Mouse (Mus musculus) midbrain, postnatal 0 days (tissue): Measurements from ENCODE around the gene Arid1b. TPM values are rescaled to one million over a fixed set of nuclear protein-coding genes. Genes with fewer than 3 reads are reported as not detected.

Experiments used
- ATAC-seq: fragments of 200-750 bp; cut with Nextera tagmentation; 2 replicates; pipeline ENCODE4 v1.8.0; 2017; ENCODE audit warnings: moderate number of reproducible peaks, mild to moderate bottlenecking, moderate TSS enrichment, moderate library complexity; ENCODE audit not compliant: low FRiP score
- DNase-seq: peaks from one replicate; pipeline ENCODE4 v3.0.0-alpha.2; 2015; ENCODE audit warnings: low spot score
- H3K27ac ChIP-seq: fragments of 300-500 bp; sonication (generic); 2 replicates; pipeline ENCODE4 v1.5.1; 2014; ENCODE audit warnings: low read depth, mild to moderate bottlenecking, low read length, mixed read lengths
- H3K27me3 ChIP-seq: fragments of 300-500 bp; sonication (generic); 2 replicates; pipeline ENCODE4 v1.6.1; 2014; ENCODE audit warnings: low read length, control low read depth, mixed read lengths; ENCODE audit not compliant: insufficient read depth
- H3K36me3 ChIP-seq: fragments of 300-500 bp; sonication (generic); 2 replicates; pipeline ENCODE4 v1.6.1; 2014; ENCODE audit warnings: low read length, control low read depth, mixed read lengths; ENCODE audit not compliant: insufficient read depth
- H3K4me1 ChIP-seq: fragments of 300-500 bp; sonication (generic); 2 replicates; pipeline ENCODE4 v1.6.1; 2014; ENCODE audit warnings: mild to moderate bottlenecking, control low read depth, antibody characterized with exemption, low read length, mixed read lengths; ENCODE audit not compliant: insufficient read depth
- H3K4me2 ChIP-seq: fragments of 300-500 bp; sonication (generic); 2 replicates; pipeline ENCODE4 v1.6.1; 2014; ENCODE audit warnings: low read depth, mild to moderate bottlenecking, low read length, mixed read lengths; ENCODE audit not compliant: poor library complexity, severe bottlenecking
- H3K4me3 ChIP-seq: fragments of 300-500 bp; sonication (generic); 2 replicates; pipeline ENCODE4 v1.5.1; 2014; ENCODE audit warnings: low read depth, mild to moderate bottlenecking, low read length, moderate library complexity
- H3K9ac ChIP-seq: fragments of 300-500 bp; sonication (generic); replicated peaks from 2 replicates; pipeline ENCODE4 v1.6.1; 2014; ENCODE audit warnings: mild to moderate bottlenecking, low read length, moderate library complexity, mixed read lengths; ENCODE audit not compliant: poor library complexity, severe bottlenecking
- H3K9me3 ChIP-seq: fragments of 300-500 bp; sonication (generic); 2 replicates; pipeline ENCODE4 v1.6.1; 2016; ENCODE audit warnings: low read length, control low read depth
- CTCF ChIP-seq: IDR thresholded peaks from 2 replicates; pipeline ENCODE4 v1.5.1; 2016; ENCODE audit warnings: antibody characterized with exemption, mild to moderate bottlenecking
- WGBS: fragments of 180-500 bp; shearing (Covaris S2); extraction: QIAGEN DNeasy Blood & Tissue Kit; methylation state at CpG from one replicate; pipeline ENCODE4 v1.1.7; 2014; 5-methylcytosine and 5-hydroxymethylcytosine counted together
- polyA plus RNA-seq: library from polyadenylated mRNA; unstranded; fragments of >200 nt; fragmentation: Nextera tagmentation; extraction: Ambion mirVana; gene quantifications from 2 replicates; pipeline ENCODE4 v1.2.1, GENCODE M21; 2015
- total RNA-seq: library from RNA; depleted of rRNA; stranded (reverse); fragments of >200 nt; gene quantifications from 2 replicates; pipeline ENCODE4 v1.2.3, GENCODE M21; 2014

Arid1b gene
- total and polyA plus RNA-seq, 2 experiments from 2014 or later = 11.9 to 73.3 TPM

GRCm38 (mm10) chr17:5026578-5026977 lies 32.4 kb downstream of the Arid1b start:
- no peak overlapping the region for H3K4me3 ChIP-seq
- TF ChIP-seq CTCF = no peak; the same call in 1 of the 2 replicates
- WGBS = 60% methylated on average over 2 of the region's 2 CpGs

GRCm38 (mm10) chr17:5029148-5029547 lies 35.0 kb downstream of the Arid1b start:
- no peak for DNase-seq
- Histone ChIP-seq H3K9ac (no peak overlapping the region), H3K27me3 (no peaks in the 10 kb centered on the region), H3K9me3 (no peaks in the 10 kb centered on the region), H3K27ac (no peak overlapping the region), H3K4me2 (no peak overlapping the region), H3K4me3 (no peak overlapping the region), H3K4me1 (no peaks in the 10 kb centered on the region), H3K36me3 (no peaks in the 10 kb centered on the region)
- 89% methylated on average over 4 of the region's 4 CpGs for WGBS
- no peak for ATAC-seq
- no peak for TF ChIP-seq CTCF

More at GRCm38 (mm10) chr17:5026578-5026977, 32.4 kb downstream of the Arid1b start:
- Histone ChIP-seq H3K4me2 (no peak overlapping the region), H3K27me3 (no peaks in the 10 kb centered on the region), H3K9me3 (no peaks in the 10 kb centered on the region), H3K9ac (no peak overlapping the region), H3K36me3 (no peaks in the 10 kb centered on the region), H3K27ac (no peak overlapping the region), H3K4me1 (no peaks in the 10 kb centered on the region)
- DNase-seq = no peak
- ATAC-seq = no peak

DNA sequence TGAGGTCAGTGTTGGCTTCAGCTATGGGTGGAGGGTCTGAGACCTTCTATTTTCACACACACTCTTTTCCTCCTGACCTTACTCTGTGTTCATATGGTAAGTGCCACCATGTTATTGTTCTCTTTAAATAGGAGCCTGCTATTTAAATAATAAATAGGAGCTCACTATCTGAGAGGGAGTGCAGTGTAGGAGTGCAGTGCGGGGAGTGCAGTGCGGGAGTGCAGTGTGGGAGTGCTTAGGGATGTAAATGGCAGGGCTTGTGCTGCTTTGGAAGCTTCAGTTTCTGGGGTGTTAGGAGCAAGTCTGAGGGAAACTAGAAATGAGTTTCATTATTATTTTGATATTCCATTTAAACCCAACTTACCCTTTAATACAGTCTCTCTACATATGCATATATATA lies 36.2 kb downstream of the Arid1b start:
- Histone ChIP-seq H3K9ac (no peak overlapping the region), H3K4me3 (no peak overlapping the region), H3K27me3 (no peaks in the 10 kb centered on the region), H3K27ac (no peak overlapping the region), H3K4me1 (no peaks in the 10 kb centered on the region), H3K4me2 (no peak overlapping the region), H3K36me3 (no peaks in the 10 kb centered on the region), H3K9me3 (no peaks in the 10 kb centered on the region)
- TF ChIP-seq CTCF = no peak
- ATAC-seq = no peak
- DNase-seq = no peak
- WGBS = 64% methylated on average over 2 of the region's 2 CpGs

GRCm38 (mm10) chr17:5033346-5033745 lies 39.2 kb downstream of the Arid1b start:
- TF ChIP-seq CTCF = no peak
- no peak overlapping the region for H3K4me3 ChIP-seq
- no peak overlapping the region for H3K4me2 ChIP-seq
- 76% methylated on average over 3 of the region's 3 CpGs for WGBS
- H3K27me3 ChIP-seq = no peaks in the 10 kb centered on the region
- no peak overlapping the region for H3K27ac ChIP-seq
- no peak overlapping the region for H3K9ac ChIP-seq
- no peak for DNase-seq
- ATAC-seq = no peak
- no peaks in the 10 kb centered on the region for H3K4me1 ChIP-seq
- H3K36me3 ChIP-seq = no peaks in the 10 kb centered on the region
- no peaks in the 10 kb centered on the region for H3K9me3 ChIP-seq

GRCm38 (mm10) chr17:5034201-5034600 lies 40.1 kb downstream of the Arid1b start:
- no peak for TF ChIP-seq CTCF
- Histone ChIP-seq H3K9ac (no peak overlapping the region), H3K4me1 (no peaks in the 10 kb centered on the region), H3K9me3 (no peaks in the 10 kb centered on the region), H3K4me2 (no peak overlapping the region), H3K36me3 (no peaks in the 10 kb centered on the region), H3K27ac (no peak overlapping the region), H3K27me3 (no peaks in the 10 kb centered on the region), H3K4me3 (no peak overlapping the region)
- DNase-seq (no peak), ATAC-seq (no peak)
- WGBS = 90% methylated on average over 3 of the region's 3 CpGs

DNA sequence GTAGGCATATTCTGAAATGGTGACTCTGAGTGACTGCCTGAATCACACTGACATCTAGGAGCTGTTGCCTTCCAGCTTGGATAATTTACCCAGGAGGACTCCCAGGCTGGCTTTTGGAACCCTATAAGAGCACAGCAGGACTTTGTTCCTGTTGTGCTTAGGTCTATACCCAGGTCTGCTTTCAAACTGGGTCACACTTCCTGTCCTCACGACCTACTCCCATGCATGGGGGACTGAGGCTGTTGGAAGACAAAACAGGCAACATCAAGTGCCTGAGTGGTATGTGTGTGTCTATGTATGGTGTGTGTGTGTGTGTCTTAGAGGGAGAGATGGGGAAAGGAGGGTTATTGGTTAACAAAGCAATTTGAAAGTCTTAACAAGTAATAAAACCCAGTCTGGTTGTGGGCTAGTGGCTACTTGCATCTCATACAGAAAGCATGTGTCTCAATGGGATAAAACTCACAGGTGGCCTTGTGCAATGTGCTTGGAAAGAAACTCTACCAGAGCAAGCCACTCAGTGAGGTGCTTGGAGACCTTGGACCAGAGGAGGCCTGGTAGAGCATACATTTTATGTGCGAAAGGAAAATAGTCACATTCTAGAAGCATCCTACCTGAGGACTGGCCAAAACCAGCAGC lies 42.2 kb downstream of the Arid1b start:
- TF ChIP-seq CTCF = no peak
- Histone ChIP-seq H3K4me1 (no peaks in the 10 kb centered on the region), H3K27ac (no peak overlapping the region), H3K4me3 (no peak overlapping the region), H3K9ac (no peak overlapping the region), H3K36me3 (no peaks in the 10 kb centered on the region), H3K9me3 (no peaks in the 10 kb centered on the region), H3K27me3 (no peaks in the 10 kb centered on the region), H3K4me2 (no peak overlapping the region)
- ATAC-seq (no peak), DNase-seq (no peak)
- WGBS = 59% methylated on average over 2 of the region's 2 CpGs
